Mouse (Mus musculus) erythroid progenitor cell, adult 5-6 weeks (primary cell): ENCODE data around the gene Enox1. TPM values are rescaled to one million over a fixed set of nuclear protein-coding genes. Genes with fewer than 3 reads are reported as not detected.

Experiments
- ATAC-seq: replicated peaks from 2 replicates; pipeline ENCODE4 v1.8.0; 2016; ENCODE audit warnings: moderate number of reproducible peaks, mild to moderate bottlenecking, moderate TSS enrichment, inconsistent platforms; ENCODE audit not compliant: poor library complexity, low FRiP score, severe bottlenecking
- total RNA-seq, 2 experiments: library from RNA; stranded (forward) in 1 of 2; stranded (reverse) in 1 of 2; fragments of 150-400 nt in 1 of 2; fragments of 186-747, 209-891 nt in 1 of 2; gene quantifications; 2 replicates each; pipeline versions ENCODE4 v1.2.3 to v1.2.4; 2015 to 2017; ENCODE audit warnings: low replicate concordance in 2 of 2

Enox1 gene
- total RNA-seq, 2 experiments from 2014 or later: not detected

GRCm38 (mm10) chr14:77586033-77586432, 429.5 kb downstream of the Enox1 start:
- ATAC-seq: no peak

GRCm38 (mm10) chr14:77587182-77587581, 430.6 kb downstream of the Enox1 start:
- ATAC-seq: no peak

- no peak for ATAC-seq
Observed at GRCm38 (mm10) chr14:77593136-77593838, 436.7 kb downstream of the Enox1 start.

GRCm38 (mm10) chr14:77596216-77597175, 439.9 kb downstream of the Enox1 start:
- no peak for ATAC-seq

DNA sequence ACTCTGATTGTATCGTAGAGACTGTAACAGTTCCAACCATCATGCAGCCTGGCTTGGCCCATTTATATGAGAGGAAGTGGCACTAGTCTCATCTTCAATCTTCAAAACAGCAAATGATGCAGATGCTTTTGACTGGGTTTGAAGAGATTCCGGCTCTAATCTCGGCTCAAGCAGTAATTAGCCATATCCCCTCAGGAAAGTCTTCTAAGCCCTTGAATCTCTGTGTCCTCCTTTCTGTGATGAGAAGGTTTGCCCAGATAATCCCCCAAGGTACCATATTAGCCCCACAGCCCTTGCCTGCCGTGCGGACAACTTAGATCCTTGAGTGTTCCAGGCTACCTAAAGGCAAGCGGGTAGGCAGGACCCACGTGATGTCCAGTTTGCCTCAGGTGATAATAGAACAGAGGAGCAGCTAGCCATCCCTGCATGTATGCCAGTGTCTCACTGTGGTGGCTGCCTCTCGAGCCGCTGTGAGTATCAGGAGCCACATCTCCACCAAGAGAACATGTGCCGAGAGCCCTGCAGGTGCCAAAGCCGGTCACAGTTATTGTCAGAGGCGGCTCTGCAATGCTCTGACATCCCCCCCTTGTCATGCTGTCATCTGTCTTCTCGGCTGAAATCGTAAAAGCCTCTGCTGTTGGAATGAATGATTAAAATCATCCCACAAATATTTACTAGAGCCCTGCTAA, 442.6 kb downstream of the Enox1 start:
- ATAC-seq: no peak

DNA sequence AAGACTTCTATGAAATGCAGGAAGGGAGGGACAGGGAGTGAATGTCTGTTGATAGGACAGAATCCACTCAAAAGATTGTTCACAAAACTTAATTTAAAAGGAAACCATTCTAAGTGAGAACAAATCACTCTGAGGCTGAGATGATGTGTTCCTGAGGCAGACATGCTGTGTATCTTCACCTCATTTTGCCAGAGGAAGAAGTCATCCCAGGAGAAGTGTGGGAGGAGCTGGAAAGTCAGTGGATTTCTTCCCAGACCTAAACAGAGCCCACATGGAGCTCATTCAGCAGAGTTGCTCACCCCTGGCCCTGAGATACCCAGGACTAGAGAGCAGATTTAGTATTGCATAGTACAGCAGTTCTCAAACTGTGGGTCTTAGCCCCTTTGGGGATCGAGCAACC, 444.2 kb downstream of the Enox1 start:
- no peak for ATAC-seq

DNA sequence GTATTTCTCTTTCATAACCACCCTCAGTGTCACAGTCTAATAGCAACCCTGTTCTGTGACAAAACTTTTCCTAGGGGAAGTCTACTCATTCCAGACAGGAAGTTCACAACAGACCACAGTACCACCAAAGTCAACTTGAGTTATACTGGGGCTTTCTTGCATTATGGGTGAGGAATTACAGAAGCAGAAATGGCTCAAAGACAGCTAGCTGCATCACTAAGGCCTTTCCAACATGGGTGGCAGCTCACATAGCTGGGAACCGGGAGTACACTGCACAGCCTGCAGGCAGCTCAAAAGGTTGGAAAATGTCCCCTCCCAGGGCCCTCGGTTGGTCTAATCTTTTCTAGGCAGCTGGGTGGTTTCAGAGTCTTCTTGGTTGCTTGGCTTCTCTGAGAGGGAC, 444.9 kb downstream of the Enox1 start:
- ATAC-seq: no peak

DNA sequence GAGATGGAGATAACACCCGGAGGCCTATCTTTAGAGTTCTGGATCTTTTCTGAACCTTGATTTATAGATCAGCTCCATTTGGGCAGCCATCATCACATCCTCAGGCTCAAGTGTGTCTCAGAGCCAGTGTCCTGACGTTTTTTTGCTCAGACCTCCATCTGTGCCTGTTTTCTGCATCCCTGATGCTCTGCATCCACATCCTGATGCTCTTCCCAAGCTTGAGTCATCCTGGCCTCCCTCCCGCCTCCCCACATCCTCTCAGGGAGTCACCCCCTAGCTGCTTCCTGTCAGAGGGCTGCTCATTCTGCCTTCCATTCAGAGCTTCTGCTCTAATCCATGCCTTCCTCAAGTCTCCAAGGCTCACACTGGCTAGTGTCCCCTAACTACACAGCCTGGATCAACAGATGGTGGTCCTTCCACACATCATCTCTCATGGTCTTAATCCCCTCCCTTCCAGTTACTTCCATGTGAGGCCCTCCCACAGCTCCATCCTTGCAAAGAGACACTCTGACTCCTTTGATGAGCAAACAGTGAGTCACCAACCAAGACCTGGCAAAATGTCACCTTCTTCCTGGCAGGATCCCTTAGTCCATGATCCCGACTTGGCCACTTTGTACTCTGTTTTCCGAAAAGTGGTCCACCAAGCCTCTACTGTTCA, 451.7 kb downstream of the Enox1 start:
- ATAC-seq: no peak

DNA sequence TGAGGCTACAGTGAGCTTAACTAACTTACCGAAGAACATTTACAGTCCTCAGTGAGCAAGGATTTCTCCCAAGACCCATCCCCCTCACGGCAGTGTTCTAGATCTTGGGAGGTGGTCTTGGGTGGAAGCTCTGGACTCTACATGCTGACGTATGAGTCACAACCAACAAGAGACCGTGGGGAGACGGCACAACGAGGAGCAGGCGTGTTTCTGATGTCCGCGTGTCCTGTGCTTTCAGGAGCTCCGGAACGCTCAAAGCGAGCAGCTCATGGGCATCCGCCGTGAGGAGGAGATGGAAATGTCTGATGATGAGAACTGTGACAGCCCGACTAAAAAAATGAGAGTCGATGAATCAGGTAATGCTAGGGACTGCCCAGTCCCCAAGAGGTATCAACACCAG, 458.6 kb downstream of the Enox1 start:
- ATAC-seq: no peak

- ATAC-seq: no peak
Observed at GRCm38 (mm10) chr14:77617250-77617649, 460.7 kb downstream of the Enox1 start.

GRCm38 (mm10) chr14:77618131-77618805, 461.7 kb downstream of the Enox1 start:
- ATAC-seq: no peak

DNA sequence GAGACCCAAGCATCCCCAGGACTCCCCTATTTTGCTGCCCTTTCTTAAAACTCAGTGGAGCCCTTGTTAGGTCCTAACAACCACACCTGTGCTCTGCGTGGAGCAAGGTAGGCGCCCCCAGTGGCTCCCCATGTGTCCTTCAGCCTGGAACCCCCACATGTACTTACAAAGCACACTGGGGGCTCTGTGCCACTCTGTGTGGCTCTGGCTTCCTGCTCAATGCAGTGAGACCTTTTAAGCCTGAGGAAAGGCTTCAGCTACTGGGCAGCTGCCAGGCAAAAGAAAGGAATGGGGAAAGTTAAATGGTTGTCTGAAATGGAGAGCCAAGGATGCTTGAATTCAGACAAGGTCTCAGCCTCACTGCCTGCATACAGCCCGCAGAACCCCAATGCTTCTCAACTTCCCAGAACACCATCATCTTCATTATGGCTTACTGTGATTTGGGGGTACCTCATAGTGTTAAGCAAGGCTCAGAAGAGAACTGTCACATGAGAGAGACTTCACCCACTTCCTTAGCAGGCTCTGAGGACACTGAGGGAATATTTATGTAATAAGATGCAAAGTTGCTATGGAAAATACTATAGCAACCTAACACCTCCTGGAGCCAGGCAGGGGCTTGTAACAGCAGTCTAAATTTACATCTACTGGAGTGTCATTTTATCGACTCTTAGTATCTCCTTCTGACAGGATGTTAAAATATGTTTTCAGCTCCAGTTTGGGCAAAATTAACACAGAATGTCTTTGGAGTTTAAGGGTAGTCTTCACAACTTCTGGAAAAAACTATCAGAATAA, 465.1 kb downstream of the Enox1 start:
- ATAC-seq: no peak

- no peak for ATAC-seq
Observed at GRCm38 (mm10) chr14:77626557-77627507, 470.3 kb downstream of the Enox1 start.

DNA sequence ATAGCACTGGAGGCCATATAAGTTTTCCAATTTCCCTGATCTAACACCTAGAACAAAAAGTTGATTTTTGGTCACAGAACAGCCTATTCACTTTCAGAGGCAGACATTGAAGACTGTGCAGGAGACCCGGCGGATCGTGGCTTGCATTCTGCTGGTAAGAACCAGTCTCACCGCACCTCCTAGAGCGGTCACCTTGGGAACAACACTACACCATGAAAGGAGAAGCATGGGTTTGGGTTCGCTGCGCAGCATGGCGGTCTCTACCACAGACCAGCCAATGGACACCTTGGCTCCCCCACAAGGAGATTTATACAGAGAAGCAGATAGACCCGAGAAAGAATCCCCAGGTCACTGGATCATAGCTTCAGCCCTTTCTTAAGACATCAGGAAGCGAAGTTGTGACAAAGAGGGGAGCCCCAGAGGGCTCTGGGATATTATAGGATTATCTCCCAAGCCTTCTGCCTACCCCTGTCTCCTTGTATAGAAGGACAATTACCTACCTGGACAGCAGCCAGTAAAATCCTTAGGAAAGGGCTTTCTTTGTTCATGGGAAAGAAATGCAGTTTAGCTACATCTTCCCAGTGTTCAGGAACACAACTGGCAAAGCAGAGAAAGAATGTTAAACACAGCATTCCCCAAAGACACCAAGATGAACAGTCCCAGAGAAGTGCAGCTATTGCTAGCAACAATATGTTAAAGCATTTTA, 476.1 kb downstream of the Enox1 start:
- ATAC-seq: no peak

- ATAC-seq: no peak
Observed at GRCm38 (mm10) chr14:77633172-77633542, 476.6 kb downstream of the Enox1 start.

- ATAC-seq: no peak
Observed at GRCm38 (mm10) chr14:77636931-77637330, 480.4 kb downstream of the Enox1 start.

GRCm38 (mm10) chr14:77638148-77638547, 481.6 kb downstream of the Enox1 start:
- no peak for ATAC-seq
